Mouse (Mus musculus) CH12.LX (cell line): ENCODE measurements around the gene Atp1a4. TPM values are rescaled to one million over a fixed set of nuclear protein-coding genes. Genes with fewer than 3 reads are reported as not detected.

Experiments used
- DNase-seq: peaks from one replicate; pipeline ENCODE4 v3.0.0-alpha.2; 2013; ENCODE audit errors: extremely low read depth
- H3K27ac ChIP-seq: 2 replicates; pipeline ENCODE4 v1.5.1; 2012; ENCODE audit warnings: low read depth, mild to moderate bottlenecking, control low read depth, moderate library complexity; ENCODE audit not compliant: insufficient read depth
- H3K27me3 ChIP-seq: replicated peaks from 2 replicates; pipeline ENCODE3; 2012; ENCODE audit warnings: inconsistent platforms
- H3K36me3 ChIP-seq, 2 experiments: replicated peaks in 1 of 2; 2 replicates each; pipeline versions ENCODE3 to v1.6.1; 2012; ENCODE audit warnings: inconsistent platforms in 1 of 2, low read length in 1 of 2, mild to moderate bottlenecking in 1 of 2, mixed read lengths in 1 of 2, moderate library complexity in 1 of 2; ENCODE audit not compliant: control insufficient read depth in 1 of 2, insufficient read depth in 1 of 2
- H3K4me1 ChIP-seq, 2 experiments: 2 replicates each; pipeline ENCODE4 v1.6.1; 2012; ENCODE audit warnings: inconsistent platforms in 1 of 2, moderate library complexity in 1 of 2; ENCODE audit not compliant: insufficient read depth in 2 of 2, control insufficient read depth in 1 of 2
- H3K4me2 ChIP-seq: 2 replicates; pipeline ENCODE4 v1.6.1; 2012; ENCODE audit warnings: low read depth, mild to moderate bottlenecking, control low read depth; ENCODE audit not compliant: poor library complexity, insufficient read depth, severe bottlenecking
- H3K4me3 ChIP-seq, 3 experiments: fragments of 150-350 bp in 1 of 3; sonication (generic) in 1 of 3; replicated peaks in 1 of 3; 2 replicates each; pipeline versions ENCODE3 to v1.5.1; 2011 to 2012; ENCODE audit warnings: low read depth in 2 of 3, low read length in 2 of 3, mild to moderate bottlenecking in 2 of 3, moderate library complexity in 2 of 3, control low read depth in 1 of 3, improper control_type of control experiment in 1 of 3, inconsistent platforms in 1 of 3, mixed read lengths in 1 of 3; ENCODE audit not compliant: poor library complexity in 1 of 3
- H3K79me2 ChIP-seq: replicated peaks from 2 replicates; pipeline ENCODE4 v1.6.1; 2012; ENCODE audit warnings: mild to moderate bottlenecking, moderate library complexity; ENCODE audit not compliant: control insufficient read depth, poor library complexity, insufficient read depth, severe bottlenecking; ENCODE audit errors: extremely low read depth
- H3K9ac ChIP-seq: 2 replicates; pipeline ENCODE4 v1.6.1; 2012; ENCODE audit warnings: low read depth, mild to moderate bottlenecking, control low read depth, moderate library complexity; ENCODE audit not compliant: insufficient read depth
- H3K9me3 ChIP-seq: replicated peaks from 2 replicates; pipeline ENCODE3; 2012; ENCODE audit warnings: low read length, inconsistent platforms, mixed read lengths
- BHLHE40 ChIP-seq: IDR thresholded peaks from 2 replicates; pipeline ENCODE4 v1.6.1; 2011; ENCODE audit warnings: mild to moderate bottlenecking, low read depth, low read length, improper control_type of control experiment
- CHD1 ChIP-seq: IDR thresholded peaks from 2 replicates; pipeline ENCODE4 v1.6.1; 2012; ENCODE audit warnings: low read depth, low read length, improper control_type of control experiment, inconsistent platforms
- CHD2 ChIP-seq: IDR thresholded peaks from 2 replicates; pipeline ENCODE4 v1.6.1; 2011; ENCODE audit warnings: low read length, improper control_type of control experiment
- E2F4 ChIP-seq: IDR thresholded peaks from 2 replicates; pipeline ENCODE4 v1.6.1; 2011; ENCODE audit warnings: low read depth, low read length, improper control_type of control experiment; ENCODE audit not compliant: insufficient replicate concordance
- EP300 ChIP-seq: IDR thresholded peaks from 2 replicates; pipeline ENCODE4 v1.6.1; 2011; ENCODE audit warnings: low read length, improper control_type of control experiment
- ETS1 ChIP-seq: conservative IDR thresholded peaks from 2 replicates; pipeline ENCODE4 v1.6.1; 2012; ENCODE audit warnings: low read depth, mild to moderate bottlenecking, inconsistent platforms, low read length, improper control_type of control experiment, moderate library complexity
- GABPA ChIP-seq: IDR thresholded peaks from 2 replicates; pipeline ENCODE4 v1.6.1; 2012; ENCODE audit warnings: low read depth, low read length, improper control_type of control experiment, inconsistent platforms; ENCODE audit not compliant: insufficient replicate concordance
- HCFC1 ChIP-seq: IDR thresholded peaks from 2 replicates; pipeline ENCODE4 v1.6.1; 2012; ENCODE audit warnings: low read depth, mild to moderate bottlenecking, inconsistent platforms, low read length, improper control_type of control experiment
- JUN ChIP-seq: IDR thresholded peaks from 2 replicates; pipeline ENCODE4 v1.6.1; 2011; ENCODE audit warnings: low read depth, mild to moderate bottlenecking, low read length, improper control_type of control experiment, moderate library complexity; ENCODE audit not compliant: insufficient read depth
- KAT2A ChIP-seq: IDR thresholded peaks from 2 replicates; pipeline ENCODE4 v1.6.1; 2012; ENCODE audit warnings: low read length, improper control_type of control experiment, inconsistent platforms; ENCODE audit not compliant: insufficient replicate concordance
- MAX ChIP-seq: IDR thresholded peaks from 2 replicates; pipeline ENCODE4 v1.6.1; 2011; ENCODE audit warnings: low read length, improper control_type of control experiment
- MYC ChIP-seq: IDR thresholded peaks from 2 replicates; pipeline ENCODE4 v1.6.1; 2011; ENCODE audit warnings: low read depth, mild to moderate bottlenecking, improper control_type of control experiment, low read length
- NELFE ChIP-seq: IDR thresholded peaks from 2 replicates; pipeline ENCODE4 v1.6.1; 2011; ENCODE audit warnings: low read depth, low read length, improper control_type of control experiment
- NRF1 ChIP-seq: IDR thresholded peaks from 2 replicates; pipeline ENCODE4 v1.6.1; 2014; ENCODE audit warnings: low read depth, mild to moderate bottlenecking, inconsistent platforms, low read length, improper control_type of control experiment, moderate library complexity
- POLR2A ChIP-seq: IDR thresholded peaks from 2 replicates; pipeline ENCODE4 v1.6.1; 2011; ENCODE audit warnings: low read depth, mild to moderate bottlenecking, improper control_type of control experiment, low read length
- POLR2AphosphoS2 ChIP-seq: IDR thresholded peaks from 2 replicates; pipeline ENCODE4 v1.6.1; 2011; ENCODE audit warnings: low read depth, low read length, improper control_type of control experiment
- RAD21 ChIP-seq: IDR thresholded peaks from 2 replicates; pipeline ENCODE4 v1.6.1; 2011; ENCODE audit warnings: low read depth, mild to moderate bottlenecking, low read length, improper control_type of control experiment, moderate library complexity
- SIN3A ChIP-seq: IDR thresholded peaks from 2 replicates; pipeline ENCODE4 v1.6.1; 2012; ENCODE audit warnings: low read length, improper control_type of control experiment, inconsistent platforms
- TBP ChIP-seq: conservative IDR thresholded peaks from 2 replicates; pipeline ENCODE4 v1.6.1; 2011; ENCODE audit warnings: low read depth, low read length, improper control_type of control experiment
- TCF12 ChIP-seq: IDR thresholded peaks from 2 replicates; pipeline ENCODE4 v1.6.1; 2014; ENCODE audit warnings: low read depth, mild to moderate bottlenecking, inconsistent platforms, low read length, improper control_type of control experiment
- UBTF ChIP-seq: IDR thresholded peaks from 2 replicates; pipeline ENCODE4 v1.6.1; 2012; ENCODE audit warnings: low read depth, mild to moderate bottlenecking, inconsistent platforms, low read length, improper control_type of control experiment, moderate library complexity
- ZKSCAN1 ChIP-seq: IDR thresholded peaks from 2 replicates; pipeline ENCODE4 v1.6.1; 2012; ENCODE audit warnings: low read depth, inconsistent platforms, low read length, improper control_type of control experiment, borderline replicate concordance
- dilution Hi-C: fragments of 300-500 bp; cut with MboI; formaldehyde crosslinking; loops from 2 replicates; pipeline ENCODE4 v1.14.3; 2020; ENCODE audit warnings: low sequenced_read_pairs; ENCODE audit not compliant: extremely low pct_unique_long_range_greater_than_20kb, extremely low pct_ligation_motif_present
- in situ Hi-C: fragments of 300-500 bp; cut with MboI; formaldehyde crosslinking; loops from 3 replicates; pipeline ENCODE4 v1.14.3; 2019; ENCODE audit warnings: low sequenced_read_pairs, low pct_ligation_motif_present, low pct_unique_long_range_greater_than_20kb, mixed read lengths
- polyA plus RNA-seq: library from polyadenylated mRNA; unstranded; fragments of >175 nt; gene quantifications from 2 replicates; pipeline ENCODE4 v1.2.1, GENCODE M21; 2012; ENCODE audit warnings: low read depth; ENCODE audit not compliant: insufficient read length
- total RNA-seq, 2 experiments: library from RNA; depleted of rRNA; stranded (reverse); fragments of 300-350 nt in 1 of 2; fragments of >200 nt in 1 of 2; gene quantifications; 2 replicates each; pipeline ENCODE4 v1.2.3; 2012 to 2014

The Atp1a4 gene
- total and polyA plus RNA-seq, 3 experiments, result not detected

DNA sequence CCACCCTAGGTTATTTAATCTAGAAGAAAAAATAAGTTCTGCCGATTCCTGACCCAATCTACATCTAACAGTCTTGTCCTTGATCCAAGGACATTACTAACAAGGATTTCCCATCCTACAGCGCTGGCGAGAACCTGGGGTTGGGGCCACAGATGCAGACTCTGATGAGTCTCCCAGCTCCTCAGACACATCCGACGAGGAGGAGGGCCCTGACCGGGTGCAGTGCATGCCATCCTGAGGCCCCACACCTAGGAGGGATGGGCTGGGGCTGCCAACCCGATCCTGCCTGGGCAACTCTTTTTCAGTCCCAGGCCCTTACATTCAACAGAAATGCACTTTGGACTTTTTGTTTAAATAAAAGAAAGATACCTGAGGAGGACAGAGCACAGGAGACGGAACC, 63.8 kb downstream of the Atp1a4 start:
- Histone ChIP-seq H3K4me3 (no peak overlapping the region), H3K27ac (no peak overlapping the region), H3K9ac (no peak overlapping the region), H3K4me1 (peaks cover 0 to 1% of the 10 kb centered on the region in 2 experiments; a peak in 1 of 4 replicates), H3K9me3 (no peaks in the 10 kb centered on the region)
- no peak for DNase-seq
- dilution Hi-C loops, result no loop called here
- TF ChIP-seq POLR2A, result no peak
- TF ChIP-seq BHLHE40, result no peak
- TF ChIP-seq POLR2AphosphoS2, result no peak
- no peak for TF ChIP-seq MAX
- no peak for TF ChIP-seq CHD2
- no peak for TF ChIP-seq E2F4
- TF ChIP-seq TBP, result no peak
- TF ChIP-seq NELFE, result no peak
- TF ChIP-seq RAD21, result no peak
- TF ChIP-seq HCFC1, result no peak
- no peak for TF ChIP-seq ETS1
- TF ChIP-seq NRF1, result no peak
- no peak for TF ChIP-seq GABPA
- TF ChIP-seq KAT2A, result no peak
- no peak for TF ChIP-seq ZKSCAN1
- no peak for TF ChIP-seq UBTF
- no peak for TF ChIP-seq EP300
- TF ChIP-seq SIN3A, result no peak
- no peak for TF ChIP-seq JUN
- no peak for TF ChIP-seq TCF12
- TF ChIP-seq, all 38 proteins: peak for 0
- Histone ChIP-seq H3K79me2 (no peaks in the 10 kb centered on the region), H3K27me3 (no peaks in the 10 kb centered on the region), H3K4me2 (no peak overlapping the region), H3K36me3 (peaks cover 83 to 92% of the 10 kb centered on the region in 2 experiments)
- in situ Hi-C loops, result no loop called here

- no peaks in the 10 kb centered on the region for H3K79me2 ChIP-seq
- no peaks in the 10 kb centered on the region for H3K27me3 ChIP-seq
- no peaks in the 10 kb centered on the region for H3K9me3 ChIP-seq
- H3K27ac ChIP-seq, result no peak overlapping the region
- TF ChIP-seq MYC (no peak), CHD1 (no peak), ETS1 (no peak), POLR2A (no peak), TBP (no peak)
- TF ChIP-seq, all 38 proteins: peak for 0
- dilution Hi-C loops (no loop called here), in situ Hi-C loops (no loop called here)
- Histone ChIP-seq H3K4me3 (no peak overlapping the region), H3K36me3 (peaks cover 82 to 94% of the 10 kb centered on the region in 2 experiments), H3K4me1 (no peaks in the 10 kb centered on the region), H3K4me2 (no peak overlapping the region), H3K9ac (no peak overlapping the region)
- no peak for DNase-seq
Observed at GRCm38 (mm10) chr1:172192217-172192616, 66.0 kb downstream of the Atp1a4 start.
